Mouse (Mus musculus) forebrain, embryonic 16.5 days (tissue): ENCODE data around the gene Pnp. TPM values are rescaled to one million over a fixed set of nuclear protein-coding genes. Genes with fewer than 3 reads are reported as not detected.
"Not testable (repeated sequence)": the region's sequence is repeated elsewhere in the genome, so short reads cannot be mapped to it uniquely, and the experiment has no call there.

Experiments
- ATAC-seq: fragments of 200-750 bp; cut with Nextera tagmentation; 2 replicates; pipeline ENCODE4 v1.8.0; 2017; ENCODE audit warnings: mild to moderate bottlenecking, moderate library complexity
- H3K27ac ChIP-seq: fragments of 300-500 bp; sonication (generic); 2 replicates; pipeline ENCODE4 v1.5.1; 2014; ENCODE audit warnings: low read length, control low read depth
- H3K27me3 ChIP-seq: fragments of 300-500 bp; sonication (generic); replicated peaks from 2 replicates; pipeline ENCODE4 v1.6.1; 2014; ENCODE audit warnings: low read length; ENCODE audit not compliant: control insufficient read depth, insufficient read depth
- H3K36me3 ChIP-seq: fragments of 300-500 bp; sonication (generic); 2 replicates; pipeline ENCODE4 v1.6.1; 2014; ENCODE audit not compliant: control insufficient read depth, insufficient read depth
- H3K4me1 ChIP-seq: fragments of 300-500 bp; sonication (generic); replicated peaks from 2 replicates; pipeline ENCODE4 v1.6.1; 2014; ENCODE audit warnings: low read length; ENCODE audit not compliant: control insufficient read depth, insufficient read depth
- H3K4me2 ChIP-seq: fragments of 300-500 bp; sonication (generic); 2 replicates; pipeline ENCODE4 v1.6.1; 2014; ENCODE audit warnings: mild to moderate bottlenecking, low read length, control low read depth
- H3K4me3 ChIP-seq: fragments of 300-500 bp; sonication (generic); replicated peaks from 2 replicates; pipeline ENCODE4 v1.5.1; 2014; ENCODE audit warnings: mild to moderate bottlenecking, low read length, control low read depth
- H3K9ac ChIP-seq: fragments of 300-500 bp; sonication (generic); replicated peaks from 2 replicates; pipeline ENCODE4 v1.6.1; 2014; ENCODE audit warnings: low read depth, low read length, control low read depth
- H3K9me3 ChIP-seq: fragments of 300-500 bp; sonication (generic); 2 replicates; pipeline ENCODE4 v1.6.1; 2016; ENCODE audit warnings: low read length; ENCODE audit not compliant: control insufficient read depth
- WGBS: fragments of 180-500 bp; shearing (Covaris S2); extraction: QIAGEN DNeasy Blood & Tissue Kit; methylation state at CpG from one replicate; pipeline ENCODE4 v1.1.7; 2014; 5-methylcytosine and 5-hydroxymethylcytosine counted together
- polyA plus RNA-seq: library from polyadenylated mRNA; unstranded; fragments of >200 nt; fragmentation: Nextera tagmentation; extraction: Ambion mirVana; gene quantifications from 2 replicates; pipeline ENCODE4 v1.2.1, GENCODE M21; 2015

Pnp gene
- polyA plus RNA-seq, 1 experiment from 2014 or later, result 17.2 TPM

- H3K9ac ChIP-seq, H3K27ac ChIP-seq, H3K4me1 ChIP-seq, H3K36me3 ChIP-seq, H3K27me3 ChIP-seq, H3K9me3 ChIP-seq, ATAC-seq, H3K4me2 ChIP-seq, H3K4me3 ChIP-seq: not testable (repeated sequence)
- 91% methylated on average over 3 of the region's 3 CpGs for WGBS
These were observed 83.8 kb downstream of the Pnp start for GRCm38 (mm10) chr14:51014724-51015123.

Other genes starting within 250 kb of the Pnp start
- gene Olfr747, start 237.9 kb upstream of the Pnp start, polyA plus RNA-seq, result not detected in 2 replicates
- gene Olfr748, start 223.7 kb upstream of the Pnp start, polyA plus RNA-seq, result not detected in 2 replicates
- not detected in 2 replicates for gene Olfr749, start 186.0 kb upstream of the Pnp start, polyA plus RNA-seq
- gene Ttc5, start 145.6 kb upstream of the Pnp start, polyA plus RNA-seq, result 124 and 132 TPM in 2 replicates
- not detected in 2 replicates for gene Ccnb1ip1, start 123.3 kb upstream of the Pnp start, polyA plus RNA-seq
- 53.3 and 56.7 TPM in 2 replicates for gene Parp2, start 123.2 kb upstream of the Pnp start, polyA plus RNA-seq
- 1.1 and 2.2 TPM in 2 replicates for gene Tep1, start 60.5 kb upstream of the Pnp start, polyA plus RNA-seq
- gene Klhl33, start 33.6 kb upstream of the Pnp start, polyA plus RNA-seq, result 0.31 and 0.68 TPM in 2 replicates
- 140 and 146 TPM in 2 replicates for gene Osgep, start 6.2 kb upstream of the Pnp start, polyA plus RNA-seq
- 265 and 283 TPM in 2 replicates for gene Apex1, start 6.1 kb upstream of the Pnp start, polyA plus RNA-seq
- 100 and 101 TPM in 2 replicates for gene Pip4p1, start 226 bp upstream of the Pnp start, polyA plus RNA-seq
- gene Gm49342, start 13.4 kb downstream of the Pnp start, polyA plus RNA-seq, result 3.2 TPM in 1 of 2 replicates, not detected in the other
- 0.47 and 0.63 TPM in 2 replicates for gene Pnp2, start 24.9 kb downstream of the Pnp start, polyA plus RNA-seq
- gene Rnase10, start 76.7 kb downstream of the Pnp start, polyA plus RNA-seq, result not detected in 2 replicates
- not detected in 2 replicates for gene Rnase9, start 110.8 kb downstream of the Pnp start, polyA plus RNA-seq
- gene Rnase11, start 119.1 kb downstream of the Pnp start, polyA plus RNA-seq, result not detected in 2 replicates
- not detected in 2 replicates for gene Rnase12, start 126.6 kb downstream of the Pnp start, polyA plus RNA-seq
- gene Olfr750, start 143.4 kb downstream of the Pnp start, polyA plus RNA-seq, result 0.04 TPM in 1 of 2 replicates, not detected in the other
- 11.1 and 11.6 TPM in 2 replicates for gene Rnase4, start 160.0 kb downstream of the Pnp start, polyA plus RNA-seq
- gene Ang, start 160.1 kb downstream of the Pnp start, polyA plus RNA-seq, result 2.4 and 3.0 TPM in 2 replicates
- not detected in 2 replicates for gene Eddm3b, start 183.3 kb downstream of the Pnp start, polyA plus RNA-seq
- 0.22 and 0.77 TPM in 2 replicates for gene Rnase6, start 192.8 kb downstream of the Pnp start, polyA plus RNA-seq
- 0.50 TPM in 1 of 2 replicates, not detected in the other for gene Rnase1, start 215.7 kb downstream of the Pnp start, polyA plus RNA-seq
- not detected in 2 replicates for gene Rnase2b, start 231.2 kb downstream of the Pnp start, polyA plus RNA-seq